Mouse (Mus musculus): ENCODE measurements around the gene Zfp106.
"Not testable (repeated sequence)": the region's sequence is repeated elsewhere in the genome, so short reads cannot be mapped to it uniquely, and the experiment has no call there.

Gene Zfp106

DNA sequence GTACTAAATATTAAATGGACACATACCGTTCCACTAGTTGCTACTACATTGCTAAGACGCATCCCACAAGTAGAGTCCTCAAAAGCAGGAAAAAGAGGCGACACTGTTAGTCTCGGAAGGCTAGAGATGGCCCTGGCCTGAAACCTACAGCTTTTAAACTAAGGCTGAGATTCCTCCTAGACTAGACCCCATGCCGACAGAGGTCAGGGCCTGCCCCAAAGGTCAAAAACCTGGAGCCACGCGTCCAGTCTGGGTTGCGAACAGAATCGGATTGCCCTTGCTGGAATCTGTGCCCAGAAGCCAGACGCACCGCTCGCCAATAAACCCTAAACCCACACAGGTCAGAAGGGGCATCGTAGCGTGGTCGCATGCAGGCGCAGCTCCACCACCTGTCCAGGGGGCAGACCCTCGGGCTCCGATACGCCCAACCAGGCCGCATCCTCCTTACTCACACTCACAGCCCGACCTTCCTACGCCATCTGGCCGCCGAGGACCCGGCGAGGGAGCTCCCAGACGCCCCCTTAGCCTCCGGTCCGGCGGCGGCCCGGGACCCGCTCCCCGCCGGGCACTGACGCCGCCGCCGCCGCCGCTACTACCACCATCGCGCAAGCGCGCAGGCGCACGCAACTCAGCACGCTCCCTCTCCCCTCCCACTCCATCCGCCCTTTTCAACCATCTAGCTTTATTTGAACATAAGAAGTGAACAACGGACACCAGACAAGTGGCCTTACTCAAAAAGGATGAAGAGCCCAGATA lies at the start of gene Zfp106:
TSS of gene Zfp106 (minus strand) at position 609 of the 756 bp plus-strand sequence.
- in situ Hi-C loops (cut with MboI; ENCODE audit: unreplicated experiment in 2 of 2), result no loop called here

DNA sequence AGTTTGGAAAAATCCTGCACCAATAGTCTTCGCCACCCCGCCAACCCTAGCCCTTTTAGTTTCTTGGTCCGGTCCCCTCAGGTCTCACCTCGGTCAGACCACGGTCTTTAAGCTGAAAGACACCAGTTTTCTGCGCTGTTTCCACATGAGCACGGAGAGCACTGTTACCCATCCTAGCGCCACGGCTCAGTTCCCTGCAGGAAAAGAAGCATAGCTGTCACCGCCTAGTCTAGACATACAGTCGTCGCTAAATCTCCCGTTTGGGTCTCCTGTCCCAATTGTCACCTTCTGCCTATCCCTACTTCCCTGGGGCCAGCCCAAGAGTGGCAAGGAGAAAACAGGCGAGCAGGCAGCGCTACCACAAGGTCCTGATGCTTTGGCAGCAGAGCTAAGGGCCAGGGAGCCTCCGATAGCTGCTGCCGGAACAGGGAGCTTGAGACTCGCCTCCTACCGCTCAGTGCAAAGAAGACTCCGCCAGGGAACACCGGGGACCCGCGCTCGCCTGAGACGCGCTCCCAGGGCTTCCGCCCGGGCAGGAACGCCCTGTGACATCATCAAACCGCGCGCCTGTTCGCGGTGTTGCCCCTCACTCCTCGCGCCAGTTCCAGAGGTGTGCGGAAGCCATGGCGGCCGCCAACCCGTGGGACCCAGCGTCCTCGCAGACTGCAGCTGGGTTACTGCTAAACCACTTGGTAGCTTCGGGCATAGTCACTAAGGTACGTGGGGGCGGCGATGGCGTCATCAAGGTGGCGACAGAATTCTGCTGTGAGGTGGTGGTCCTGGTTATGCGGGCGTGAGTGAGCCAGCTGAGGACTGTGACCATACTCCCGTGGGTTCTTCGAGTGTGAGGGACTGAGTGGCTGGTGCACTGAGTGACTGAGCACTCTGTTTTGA lies 45.4 kb upstream of the Zfp106 start, which contains the start of the genes Haus2 and Lrrc57:
TSS of gene Haus2 (plus strand) at position 554 of the 894 bp plus-strand sequence.
TSS of gene Lrrc57 (minus strand) at position 691 of the 894 bp plus-strand sequence.
- in situ Hi-C loops (cut with MboI; ENCODE audit: unreplicated experiment in 2 of 2), result no loop called here

DNA sequence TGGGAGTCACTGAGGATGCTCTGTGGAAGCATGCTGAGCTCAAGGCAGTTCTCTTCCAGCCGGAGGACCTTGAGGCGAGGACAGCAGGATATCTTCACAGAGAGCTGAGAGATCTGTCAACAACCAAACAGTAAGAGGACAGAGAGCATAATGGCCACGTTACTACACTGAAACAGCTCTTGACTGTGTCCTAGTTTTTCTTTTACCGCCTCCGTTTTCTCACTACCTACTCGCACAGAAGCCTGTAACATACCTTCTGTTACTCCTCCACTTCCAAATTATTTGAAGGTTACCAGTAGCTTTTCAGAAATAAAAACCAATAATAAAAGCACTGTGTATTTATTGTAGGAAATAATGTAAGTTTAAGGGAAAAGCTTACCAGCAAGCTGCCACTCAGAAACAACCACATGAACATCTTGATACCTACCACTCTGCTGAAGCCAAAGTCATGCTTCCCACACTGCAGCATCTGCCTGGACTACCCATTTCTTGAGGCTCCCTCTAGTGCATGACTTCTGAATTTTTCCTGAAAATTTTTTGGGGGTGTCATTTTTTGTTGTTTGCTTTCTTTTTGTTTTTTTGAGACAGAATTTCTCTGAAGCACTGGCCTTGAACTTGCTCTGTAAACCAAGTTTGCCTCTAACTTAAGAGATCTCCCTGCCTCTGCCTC lies 42.5 kb upstream of the Zfp106 start:
- in situ Hi-C loops (cut with MboI; ENCODE audit: unreplicated experiment in 2 of 2), result no loop called here

DNA sequence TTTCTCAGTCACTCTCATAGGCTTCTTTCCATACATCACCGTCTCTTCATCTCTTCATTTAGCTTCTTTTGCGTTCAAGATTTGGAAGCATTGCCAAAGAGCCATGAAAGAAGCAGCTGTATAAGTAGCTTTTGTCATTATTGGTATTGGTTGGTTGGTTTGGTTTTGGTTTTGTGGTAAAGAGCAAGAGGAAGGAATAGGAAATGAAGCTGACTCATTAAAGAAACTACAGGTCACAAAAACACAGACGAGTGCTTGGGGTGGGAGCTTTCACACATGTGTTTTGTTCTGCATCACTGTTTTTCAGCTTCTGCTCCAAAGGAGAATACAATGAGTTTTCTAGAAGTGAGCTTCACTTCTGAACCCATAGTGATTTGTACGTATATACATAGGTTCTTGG lies 35.9 kb upstream of the Zfp106 start:
- in situ Hi-C loops (cut with MboI; ENCODE audit: unreplicated experiment in 2 of 2), result no loop called here

DNA sequence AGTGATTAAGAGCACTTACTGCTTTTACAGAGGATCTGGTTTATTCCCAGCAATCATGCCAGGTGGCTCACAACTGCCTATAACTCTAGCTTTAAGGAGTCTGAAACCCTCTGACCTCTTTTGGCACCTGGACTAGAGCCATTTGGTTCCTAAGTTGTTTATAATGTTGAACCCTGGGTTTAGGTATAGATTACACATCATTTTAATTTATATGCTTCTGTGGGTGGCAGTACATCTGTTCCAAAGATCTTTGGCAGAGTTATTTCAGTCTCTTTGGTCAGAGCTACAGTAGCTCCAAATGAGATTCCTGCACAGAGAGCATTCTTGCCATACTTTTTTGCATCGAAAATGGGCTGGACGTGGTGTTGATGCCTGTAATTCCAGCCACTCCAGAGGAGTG lies 34.1 kb upstream of the Zfp106 start:
- in situ Hi-C loops (cut with MboI; ENCODE audit: unreplicated experiment in 2 of 2), result no loop called here

DNA sequence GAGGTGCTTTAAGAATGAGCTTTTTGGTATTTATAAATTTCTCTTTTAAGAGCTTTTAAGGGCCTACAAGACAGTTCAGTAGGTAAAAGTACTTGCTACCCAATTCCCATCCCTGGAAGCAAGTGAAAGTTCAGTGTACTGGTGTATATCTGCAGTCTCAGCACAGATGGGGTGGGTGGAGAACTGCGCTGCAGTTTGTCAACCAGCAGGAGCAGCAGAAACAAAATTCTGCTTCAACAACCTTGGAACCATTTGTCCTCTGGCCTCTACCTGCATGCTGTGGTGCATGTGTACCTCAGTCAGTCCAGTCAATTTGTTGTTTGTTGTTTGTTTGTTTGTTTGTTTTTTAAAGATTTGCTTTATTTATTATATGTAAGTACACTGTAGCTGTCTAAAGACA lies 28.6 kb upstream of the Zfp106 start:
- in situ Hi-C loops (cut with MboI; ENCODE audit: unreplicated experiment in 2 of 2), result no loop called here

DNA sequence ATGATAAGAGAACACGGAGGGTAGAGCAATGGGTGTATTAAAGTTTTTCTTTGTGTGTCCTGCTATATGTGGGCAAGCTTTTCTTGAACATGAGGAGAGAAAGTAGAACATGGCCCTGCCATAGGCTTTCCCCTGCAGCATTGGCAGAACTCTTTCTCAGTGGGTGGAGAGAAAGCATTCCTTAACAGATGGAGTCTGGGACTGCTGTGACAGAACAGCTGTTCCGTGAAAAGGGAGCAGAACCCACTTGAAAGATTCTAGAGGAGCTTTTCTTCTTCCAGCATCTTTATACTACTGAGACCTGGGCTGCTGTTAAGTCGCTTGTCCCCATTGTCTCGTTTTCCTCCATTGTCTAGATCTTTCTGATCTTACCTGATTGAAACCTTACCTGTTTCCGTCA lies 26.1 kb upstream of the Zfp106 start:
- in situ Hi-C loops (cut with MboI; ENCODE audit: unreplicated experiment in 2 of 2), result no loop called here

DNA sequence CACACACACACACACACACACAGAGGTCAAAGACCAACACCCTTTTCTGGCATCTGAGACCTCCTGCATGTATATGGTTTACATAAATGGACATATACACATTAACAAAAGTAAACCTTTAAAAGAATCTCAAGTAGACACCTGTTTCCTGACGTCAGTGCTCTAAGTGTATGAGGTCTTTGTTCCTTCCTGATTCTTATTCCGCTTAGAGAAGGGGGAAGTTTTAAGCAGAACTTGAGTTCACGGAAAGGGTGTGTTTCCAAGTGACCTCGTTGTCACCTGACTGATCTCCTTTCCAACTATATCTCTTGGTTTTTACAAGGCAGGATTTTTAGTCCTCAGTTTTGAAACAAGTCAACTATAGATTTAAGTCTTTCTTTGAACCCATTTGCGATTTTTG lies 14.6 kb upstream of the Zfp106 start:
- in situ Hi-C loops (cut with MboI; ENCODE audit: unreplicated experiment in 2 of 2), result no loop called here

DNA sequence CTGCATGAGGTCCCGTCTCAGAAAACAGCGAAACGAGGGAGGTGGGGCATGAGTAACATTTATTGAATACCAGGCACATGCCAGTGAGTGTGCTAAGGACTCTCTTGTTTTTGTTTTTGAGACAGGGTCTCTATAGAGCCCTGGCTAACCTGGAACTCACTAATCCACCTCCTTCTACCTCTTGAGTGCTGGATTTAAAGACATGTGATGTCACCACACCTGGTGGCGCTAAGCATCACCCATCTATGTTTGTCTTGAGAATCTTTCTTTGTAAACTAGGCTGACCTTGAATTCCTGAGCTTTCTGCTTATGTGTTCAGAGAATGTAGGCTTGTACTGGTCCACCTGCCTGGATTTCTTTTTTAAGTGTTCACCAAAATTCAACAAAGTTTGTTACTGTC lies 14.2 kb upstream of the Zfp106 start:
- in situ Hi-C loops (cut with MboI; ENCODE audit: unreplicated experiment in 2 of 2), result no loop called here

DNA sequence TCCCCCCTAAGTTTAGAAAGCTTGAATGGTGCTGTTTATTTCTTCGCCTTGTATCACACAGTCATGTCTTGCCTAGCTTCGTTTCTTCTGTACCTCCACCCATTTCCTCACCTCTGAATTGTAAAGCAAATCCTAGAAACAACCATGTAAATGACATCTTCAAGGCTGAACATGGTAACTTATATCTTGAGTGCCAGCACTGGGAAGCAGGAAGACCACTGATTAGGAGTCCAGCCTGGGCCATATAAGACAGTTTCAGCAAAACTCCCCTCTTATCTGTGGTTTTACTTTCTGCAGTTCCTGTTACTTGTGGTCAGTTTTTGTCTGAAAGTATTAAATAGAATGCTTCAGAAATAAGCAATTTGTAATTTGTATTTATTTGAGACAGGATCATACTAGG lies 12.3 kb upstream of the Zfp106 start:
- in situ Hi-C loops (cut with MboI; ENCODE audit: unreplicated experiment in 2 of 2), result no loop called here

DNA sequence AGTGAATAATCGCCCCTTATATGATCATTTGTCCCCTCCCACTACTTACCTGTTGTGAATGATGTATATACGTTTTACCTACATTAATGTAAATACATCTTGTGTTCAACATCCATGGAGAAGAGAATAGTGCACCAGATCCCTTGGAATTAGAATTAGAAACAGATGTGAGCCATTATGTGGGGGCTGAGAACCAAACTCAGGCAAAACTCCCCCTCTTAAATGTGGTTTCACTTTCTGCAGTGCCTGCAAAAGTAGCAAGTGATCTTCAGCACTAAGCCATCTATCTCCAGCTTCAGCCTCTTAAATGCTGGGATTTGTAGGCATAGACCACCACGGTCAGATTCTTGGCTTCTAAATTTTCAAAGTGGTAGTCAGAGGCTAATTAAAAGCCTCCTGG lies 11.5 kb upstream of the Zfp106 start:
- in situ Hi-C loops (cut with MboI; ENCODE audit: unreplicated experiment in 2 of 2), result no loop called here

DNA sequence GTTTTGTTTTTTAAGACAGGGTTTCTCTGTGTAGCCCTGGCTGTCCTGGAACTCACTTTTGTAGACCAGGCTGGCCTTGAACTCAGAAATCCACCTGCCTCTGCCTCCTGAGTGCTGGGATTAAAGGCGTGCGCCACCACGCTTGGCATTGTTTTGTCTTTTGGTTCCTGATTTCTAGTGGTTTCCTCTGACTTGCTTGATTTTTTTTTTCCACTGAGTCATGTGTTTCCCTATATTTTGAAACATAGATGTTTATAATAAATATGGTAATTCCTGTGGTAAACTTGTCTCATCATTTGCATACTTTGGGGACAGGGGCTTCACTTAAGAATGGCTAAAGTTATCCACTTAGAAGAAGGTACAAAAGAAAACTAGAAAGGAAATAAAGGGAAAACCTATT lies 8.5 kb upstream of the Zfp106 start:
- in situ Hi-C loops (cut with MboI; ENCODE audit: unreplicated experiment in 2 of 2), result not testable (repeated sequence)

DNA sequence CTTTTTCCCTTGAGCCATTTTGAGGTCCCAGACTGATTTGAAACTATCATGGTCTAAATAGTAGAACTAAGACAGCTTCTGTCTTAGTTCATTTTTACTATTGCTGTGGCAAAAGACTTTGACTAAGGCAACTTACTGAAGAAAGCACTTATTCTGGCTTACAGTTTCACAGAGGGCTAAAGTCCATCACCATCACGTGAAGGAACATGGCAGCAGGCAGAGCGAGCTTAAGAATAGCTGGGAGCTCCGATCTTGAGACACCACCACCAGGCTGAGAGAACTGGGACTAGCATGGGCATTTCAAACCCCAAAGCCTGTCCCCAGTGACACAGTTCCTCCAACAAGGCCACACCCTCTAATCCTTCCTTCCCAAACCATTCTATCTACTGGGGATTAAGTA lies 7.4 kb upstream of the Zfp106 start:
- in situ Hi-C loops (cut with MboI; ENCODE audit: unreplicated experiment in 2 of 2), result no loop called here

DNA sequence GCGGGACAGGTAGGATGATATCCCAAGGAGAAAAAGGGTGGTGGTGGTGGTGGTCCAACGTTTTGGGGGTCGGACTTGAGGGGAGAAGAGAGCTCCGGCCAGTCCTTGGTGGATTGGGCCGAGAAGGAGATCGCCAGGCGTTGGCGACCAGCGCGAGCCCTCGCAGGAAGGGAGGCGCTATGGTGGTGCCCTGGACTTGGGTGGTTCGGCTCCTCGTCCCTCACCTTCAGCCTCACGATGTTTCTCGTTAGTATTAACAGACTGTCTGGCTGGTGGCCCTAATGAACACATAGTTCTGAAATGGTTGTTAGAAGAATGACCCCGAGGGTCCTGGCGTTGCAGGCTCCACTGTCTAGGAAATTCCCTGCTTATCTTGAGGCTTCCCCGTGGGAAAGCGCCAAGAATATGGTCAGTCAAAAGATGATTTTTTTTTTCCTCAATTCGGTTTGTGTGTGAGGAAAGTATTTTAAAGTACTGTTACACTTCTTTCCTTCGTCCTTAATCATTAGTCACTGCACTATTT lies 4.2 kb upstream of the Zfp106 start:
- in situ Hi-C loops (cut with MboI; ENCODE audit: unreplicated experiment in 2 of 2), result no loop called here

DNA sequence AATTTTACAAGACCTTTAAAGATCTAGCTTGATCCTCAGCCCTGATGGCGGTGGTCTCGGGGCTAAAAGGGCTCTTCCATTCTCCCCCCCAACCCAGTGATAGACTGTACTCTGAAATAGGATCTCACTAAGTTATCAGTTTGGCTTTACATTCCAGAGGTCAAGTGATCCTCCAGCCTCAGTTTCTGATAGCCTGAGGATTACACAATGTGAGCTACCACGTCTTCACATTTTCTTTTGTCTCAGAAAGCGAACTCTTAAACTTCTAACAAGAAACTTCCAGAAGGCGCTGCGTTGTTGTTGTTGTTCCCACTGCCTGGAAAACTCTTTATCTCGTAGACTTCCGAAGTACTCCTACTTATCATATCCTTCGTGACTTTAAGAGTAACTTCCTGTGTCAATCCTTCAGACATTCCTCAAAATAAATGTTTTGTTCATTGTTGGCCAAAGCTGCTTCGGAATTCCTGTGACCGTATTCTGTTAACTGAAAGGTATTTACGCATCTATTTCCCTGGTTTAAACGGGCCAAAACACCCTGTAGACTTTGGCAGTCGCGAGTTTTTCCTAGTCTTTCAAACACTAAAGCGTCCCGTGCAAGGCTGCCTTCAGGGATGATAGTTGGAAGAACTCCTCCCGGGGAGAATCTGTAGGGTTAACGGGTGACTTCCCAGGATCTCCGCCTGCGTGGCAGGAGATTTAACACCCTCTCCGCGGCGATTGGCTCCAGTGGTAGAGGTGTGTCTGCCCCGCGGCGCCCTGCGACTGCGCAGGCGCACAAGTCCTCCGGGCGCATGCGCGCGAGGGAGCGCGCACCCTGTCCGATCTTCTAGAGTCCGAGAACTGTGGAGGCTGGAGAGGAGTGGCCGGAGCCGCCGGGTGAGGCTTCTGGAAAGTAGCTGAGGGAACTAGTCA lies 3.5 kb upstream of the Zfp106 start, which contains the start of gene Snap23:
TSS of gene Snap23 (plus strand) at position 786 of the 912 bp plus-strand sequence.
- in situ Hi-C loops (cut with MboI; ENCODE audit: unreplicated experiment in 2 of 2), result no loop called here

DNA sequence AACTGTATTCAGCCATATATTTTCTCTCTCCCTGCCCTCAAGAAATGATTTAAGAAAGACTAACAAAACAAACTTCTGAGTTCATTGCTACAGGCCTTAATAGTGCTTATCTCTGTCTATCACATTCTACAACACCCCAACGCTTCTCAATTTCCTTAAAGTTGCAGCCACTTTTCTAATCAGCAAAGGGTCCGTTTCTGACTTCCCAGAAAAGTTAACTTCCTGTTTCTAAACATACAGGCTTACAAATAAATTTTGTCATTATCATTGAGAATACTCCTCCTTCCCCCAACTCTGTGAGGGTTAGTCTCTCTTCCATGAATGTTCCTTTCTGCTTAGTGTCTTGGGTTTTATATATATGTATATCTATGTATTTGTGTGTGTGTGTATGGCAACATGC lies 1.7 kb upstream of the Zfp106 start:
- in situ Hi-C loops (cut with MboI; ENCODE audit: unreplicated experiment in 2 of 2), result no loop called here

DNA sequence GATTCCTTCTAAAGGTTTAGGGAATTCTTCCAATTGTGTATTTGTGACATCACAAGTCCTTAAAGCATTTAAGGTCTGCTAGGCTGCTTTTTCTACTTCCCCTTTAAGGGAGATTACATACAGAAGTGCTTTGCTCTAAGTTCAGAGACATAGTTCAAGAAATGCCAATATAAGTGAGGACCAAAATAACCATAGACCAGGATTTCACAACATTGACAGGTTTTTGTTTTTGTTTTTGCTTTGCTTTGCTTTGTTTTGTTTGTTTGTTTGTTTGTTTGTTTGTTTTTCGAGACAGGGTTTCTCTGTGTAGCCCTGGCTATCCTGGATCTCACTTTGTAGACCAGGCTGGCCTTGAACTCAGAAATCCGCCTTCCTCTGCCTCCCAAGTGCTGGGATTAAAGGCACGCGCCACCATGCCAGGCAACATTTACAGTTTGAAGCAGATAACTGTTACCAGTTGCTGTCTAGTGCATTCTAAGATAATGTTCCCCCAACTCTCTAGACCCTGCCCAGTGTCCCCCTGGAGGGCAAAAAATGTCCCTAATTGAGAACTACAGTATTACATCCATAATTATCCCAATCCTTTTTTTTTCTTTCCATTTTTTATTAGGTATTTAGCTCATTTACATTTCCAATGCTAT lies 1.0 kb upstream of the Zfp106 start:
- in situ Hi-C loops (cut with MboI; ENCODE audit: unreplicated experiment in 2 of 2), result not testable (repeated sequence)

DNA sequence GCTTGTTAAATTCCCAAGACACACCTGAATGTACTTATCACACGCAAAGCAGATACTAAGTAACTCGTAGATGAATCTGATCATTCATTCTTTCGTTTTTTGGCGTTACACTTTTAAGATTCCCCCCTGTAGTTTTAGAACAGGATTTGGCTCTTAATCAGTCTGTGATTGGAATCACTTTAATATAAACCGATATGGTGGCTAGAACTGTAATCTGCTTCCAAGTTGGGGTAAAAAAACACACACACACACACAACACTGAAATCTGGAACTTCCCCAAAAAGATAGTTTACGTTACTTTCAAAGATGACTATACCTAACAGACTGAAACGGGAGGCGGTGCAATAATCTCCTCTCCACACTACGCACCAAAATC lies 796 bp downstream of the Zfp106 start:
- in situ Hi-C loops (cut with MboI; ENCODE audit: unreplicated experiment in 2 of 2), result no loop called here

DNA sequence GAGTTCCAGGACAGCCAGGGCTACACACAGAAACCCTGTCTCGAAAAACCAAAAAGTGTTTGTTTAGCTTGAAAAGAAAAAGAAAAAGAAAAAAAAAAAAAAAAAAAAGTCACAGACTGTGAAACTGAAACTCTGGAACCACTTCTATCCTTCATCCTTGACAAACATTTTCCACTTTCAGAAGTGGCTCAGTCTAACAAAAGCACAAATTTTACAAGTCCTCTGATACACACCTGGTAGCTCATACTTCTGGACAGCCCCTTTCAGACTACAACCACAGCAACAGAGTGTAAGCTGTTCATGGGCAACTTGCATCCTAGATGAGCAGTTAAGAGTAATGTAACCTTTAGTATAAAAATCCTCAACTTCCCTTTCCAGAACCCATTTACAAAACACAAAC lies 2.1 kb downstream of the Zfp106 start:
- in situ Hi-C loops (cut with MboI; ENCODE audit: unreplicated experiment in 2 of 2), result no loop called here
